Mouse (Mus musculus) C2C12 (cell line): Measurements from ENCODE around the gene Rundc1.

ENCODE experiments used
- CEBPB ChIP-seq: IDR thresholded peaks from one replicate; pipeline ENCODE4 v1.6.1; 2011; ENCODE audit warnings: low read depth, mild to moderate bottlenecking, control low read depth, moderate library complexity
- CTCF ChIP-seq: IDR thresholded peaks from one replicate; pipeline ENCODE4 v1.5.1; 2011; ENCODE audit not compliant: control insufficient read depth, insufficient read depth, insufficient read length
- FOSL1 ChIP-seq: IDR thresholded peaks from one replicate; pipeline ENCODE4 v1.8.0; 2011; ENCODE audit warnings: mild to moderate bottlenecking, low read length; ENCODE audit not compliant: poor library complexity, insufficient read depth, severe bottlenecking
- MYOD1 ChIP-seq: IDR thresholded peaks from one replicate; pipeline ENCODE4 v1.6.1; 2011; ENCODE audit warnings: low read depth; ENCODE audit not compliant: control insufficient read depth, insufficient read length
- MYOG ChIP-seq: IDR thresholded peaks from one replicate; pipeline ENCODE4 v1.6.1; 2011; ENCODE audit not compliant: control insufficient read depth, insufficient read length; ENCODE audit errors: extremely low read depth
- USF1 ChIP-seq: IDR thresholded peaks from one replicate; pipeline ENCODE4 v1.6.1; 2011; ENCODE audit warnings: low read depth, mild to moderate bottlenecking, control low read depth, moderate library complexity

- TF ChIP-seq CEBPB (no peak), USF1 (no peak), CTCF (no peak), MYOD1 (no peak), FOSL1 (no peak), MYOG (no peak)
These were observed 5.3 kb upstream of the Rundc1 start for GRCm38 (mm10) chr11:101419610-101420009.
